Mouse (Mus musculus) adrenal gland, postnatal 25 days (tissue): ENCODE results near the gene Gm3435. TPM values are rescaled to one million over a fixed set of nuclear protein-coding genes. Genes with fewer than 3 reads are reported as not detected.
"Not testable (repeated sequence)": the region's sequence is repeated elsewhere in the genome, so short reads cannot be mapped to it uniquely, and the experiment has no call there.

Experiments used
- DNase-seq: peaks from one replicate; pipeline ENCODE4 v3.0.0; 2021; ENCODE audit warnings: mixed read lengths
- total RNA-seq: library from RNA; stranded (reverse); gene quantifications from 2 replicates; pipeline ENCODE4 v1.2.3, GENCODE M21; 2021

Gene Gm3435
- total RNA-seq, 1 experiment from 2014 or later: 6.3 TPM

DNA sequence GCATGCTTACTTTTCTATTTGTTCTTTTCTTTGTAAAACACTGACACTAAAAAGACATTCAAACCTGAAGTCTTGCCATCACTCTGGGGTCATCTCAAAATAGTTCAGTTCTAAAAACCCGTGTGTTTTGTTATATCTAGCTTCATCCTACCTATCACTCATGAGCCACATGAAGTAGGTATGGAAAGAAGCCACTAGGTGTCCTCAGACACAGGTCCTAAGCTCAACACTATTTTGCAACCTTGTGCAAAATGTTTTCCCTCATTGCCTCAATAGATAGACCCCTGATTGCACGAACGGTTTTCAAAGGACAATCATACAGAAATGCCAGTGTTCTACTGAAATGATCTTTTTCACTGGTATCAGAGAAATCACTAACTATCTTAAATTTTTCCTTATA lies 30.5 kb downstream of the Gm3435 start:
- not testable (repeated sequence) for DNase-seq

DNA sequence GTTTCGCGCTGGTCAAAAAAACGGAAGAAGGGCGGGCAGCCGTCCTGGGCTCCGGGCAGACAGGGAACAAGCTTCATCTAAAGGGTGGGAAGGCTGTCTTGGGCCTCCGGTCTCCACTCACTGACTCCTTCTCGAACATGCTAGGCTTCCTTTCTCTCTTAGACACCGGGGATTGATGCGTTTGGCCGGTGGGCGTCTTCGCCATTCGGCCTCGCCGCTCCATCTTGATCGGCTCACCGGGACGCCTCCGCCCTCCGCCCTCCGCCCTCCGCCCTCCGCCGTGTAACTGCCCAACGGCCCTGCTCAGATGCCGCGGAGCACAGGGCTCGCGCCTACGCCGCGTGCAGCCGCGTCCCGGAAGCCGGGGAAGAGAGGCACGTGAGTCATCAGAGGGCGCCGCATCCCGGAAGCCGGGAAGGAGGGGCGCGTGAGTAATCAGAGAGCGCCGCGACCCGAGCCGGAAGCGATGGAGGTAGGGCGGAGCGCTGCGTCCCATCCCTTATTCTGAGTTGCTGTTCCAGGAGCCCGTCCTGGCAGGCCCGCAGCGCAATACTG lies 31.3 kb downstream of the Gm3435 start, which contains the start of the genes Ermard, Tcte3 and Gm3448:
TSS of gene Ermard (plus strand) at position 34 of the 555 bp plus-strand sequence.
TSS of gene Tcte3 (minus strand) at position 314 of the 555 bp plus-strand sequence.
TSS of gene Gm3448 (minus strand) at position 363 of the 555 bp plus-strand sequence.
- peak; percentile 29 for DNase-seq

DNA sequence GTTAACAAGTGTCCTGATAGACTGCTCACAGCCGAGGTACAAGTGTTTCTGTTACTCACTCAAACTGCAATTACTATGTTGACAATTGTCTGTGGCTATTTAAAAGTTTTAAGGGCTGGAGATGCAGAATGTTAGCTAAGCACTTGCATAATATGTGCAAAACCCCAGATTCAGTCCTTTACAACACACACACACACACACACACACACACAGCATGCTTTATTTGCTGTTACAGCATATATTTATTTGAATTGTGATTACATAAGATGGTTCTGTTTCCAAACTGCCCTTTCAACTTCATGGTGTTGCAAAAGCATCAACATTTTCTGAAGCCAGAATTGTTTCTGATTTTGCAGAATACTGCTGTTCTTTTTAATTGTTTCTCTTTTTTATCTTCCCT lies 40.4 kb downstream of the Gm3435 start:
- DNase-seq: not testable (repeated sequence)

DNA sequence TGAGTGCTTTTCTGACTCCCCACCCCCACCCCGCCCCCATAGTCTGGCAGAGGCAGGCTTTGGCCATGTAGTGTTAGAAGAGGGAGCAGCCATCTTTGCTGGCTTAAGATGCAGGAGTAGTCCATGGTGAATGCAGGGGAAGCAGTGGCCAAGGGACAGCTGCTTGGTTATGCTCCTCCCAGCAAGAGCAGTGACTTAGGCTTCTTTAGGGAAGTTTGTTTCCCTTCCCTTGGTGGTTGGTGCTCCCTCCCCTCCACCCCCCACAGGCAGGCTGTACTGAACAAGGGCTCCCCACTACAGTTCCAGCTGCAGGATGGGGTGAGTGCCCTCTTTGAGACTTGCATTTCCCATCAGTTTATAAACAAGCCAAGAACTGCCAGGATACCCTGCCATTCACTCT lies 42.8 kb downstream of the Gm3435 start:
- DNase-seq: not testable (repeated sequence)

DNA sequence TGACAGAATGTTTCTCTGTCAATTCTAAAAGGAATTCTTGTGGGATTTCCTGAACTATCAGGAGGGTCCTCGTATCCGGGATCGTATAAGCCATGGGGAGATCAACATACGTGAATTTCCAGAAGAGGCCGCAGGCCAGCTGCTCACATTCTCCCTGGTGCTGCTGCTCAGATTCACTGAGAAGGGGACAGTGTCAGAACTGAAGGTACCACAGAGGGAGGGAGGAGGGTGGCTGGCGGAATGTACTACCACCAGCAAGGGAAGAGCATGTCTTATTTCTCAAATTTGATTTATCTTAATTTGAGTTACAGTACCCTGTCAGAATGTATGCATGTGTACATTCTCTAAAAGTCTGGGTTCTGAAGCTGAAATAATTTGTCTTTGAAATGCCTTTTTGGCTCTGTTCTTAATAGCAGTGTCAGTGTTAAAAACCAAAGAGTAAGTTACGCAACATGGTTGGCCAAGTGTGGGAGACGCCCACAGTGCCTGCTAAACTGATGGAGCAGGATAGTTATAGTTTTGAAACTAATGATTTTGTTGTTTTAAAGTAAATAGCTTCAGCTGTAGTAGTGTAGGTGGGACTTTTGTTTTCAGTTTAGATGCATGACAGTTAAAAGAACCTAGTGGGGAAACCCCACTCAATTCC lies 43.3 kb downstream of the Gm3435 start:
- DNase-seq: not testable (repeated sequence)

DNA sequence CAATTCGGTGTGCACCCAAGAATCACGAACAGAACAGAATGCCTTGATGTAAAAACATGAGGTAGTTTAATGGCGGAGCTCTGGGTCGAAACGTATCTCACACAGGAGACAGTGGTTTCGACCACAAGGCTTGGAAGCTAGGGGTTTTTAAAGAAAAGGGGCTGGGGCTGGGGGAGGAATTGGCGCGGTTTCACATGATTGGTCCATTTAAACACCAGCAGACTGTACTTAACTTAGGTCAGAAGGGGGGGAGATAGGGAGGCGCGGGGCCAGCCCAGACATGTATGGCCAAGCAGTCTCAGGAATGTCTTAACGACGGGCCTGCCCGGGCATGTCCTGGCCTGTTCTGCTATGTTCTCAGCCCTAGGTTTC lies 43.8 kb downstream of the Gm3435 start:
- DNase-seq: not testable (repeated sequence)

DNA sequence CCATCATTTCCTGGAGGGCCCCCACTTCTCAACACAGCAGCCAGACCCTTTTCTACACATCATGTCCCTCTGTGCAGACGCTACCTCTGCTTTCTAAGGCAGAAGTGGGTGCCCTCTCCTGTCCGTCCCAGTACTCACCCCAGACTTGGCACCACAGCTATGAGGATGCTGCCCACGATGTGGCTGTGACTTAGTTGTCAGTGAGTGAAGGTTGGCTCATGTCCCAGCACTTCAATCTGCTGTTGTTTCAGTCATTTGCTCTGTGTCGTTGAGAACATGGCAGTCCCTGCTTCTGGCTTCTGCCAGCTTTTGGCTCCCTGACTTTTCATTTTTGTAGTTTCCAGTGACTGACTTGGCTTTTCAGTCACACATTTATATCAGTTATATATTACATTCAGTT lies 45.9 kb downstream of the Gm3435 start:
- no peak for DNase-seq

DNA sequence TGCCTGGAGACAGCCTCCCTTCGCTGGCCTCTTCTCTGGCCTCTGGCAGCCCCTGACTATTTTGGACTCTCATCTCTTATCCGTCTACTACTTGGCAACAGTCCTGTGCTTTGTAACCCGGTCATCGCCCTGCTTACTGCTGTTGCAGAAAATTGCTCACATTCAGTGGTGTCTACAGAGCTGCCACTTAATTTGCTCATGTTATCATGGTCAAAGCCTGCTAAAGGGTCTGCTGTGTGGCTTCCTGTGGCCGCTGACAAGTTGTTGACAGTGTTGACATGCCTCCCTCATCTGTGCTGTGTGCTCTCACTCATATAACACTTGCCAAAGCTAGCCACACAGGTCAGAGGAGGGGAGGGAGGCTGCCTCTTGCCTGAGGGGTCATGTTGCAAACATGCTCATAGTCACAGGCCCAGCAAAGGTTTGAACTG lies 48.2 kb downstream of the Gm3435 start:
- no peak for DNase-seq

DNA sequence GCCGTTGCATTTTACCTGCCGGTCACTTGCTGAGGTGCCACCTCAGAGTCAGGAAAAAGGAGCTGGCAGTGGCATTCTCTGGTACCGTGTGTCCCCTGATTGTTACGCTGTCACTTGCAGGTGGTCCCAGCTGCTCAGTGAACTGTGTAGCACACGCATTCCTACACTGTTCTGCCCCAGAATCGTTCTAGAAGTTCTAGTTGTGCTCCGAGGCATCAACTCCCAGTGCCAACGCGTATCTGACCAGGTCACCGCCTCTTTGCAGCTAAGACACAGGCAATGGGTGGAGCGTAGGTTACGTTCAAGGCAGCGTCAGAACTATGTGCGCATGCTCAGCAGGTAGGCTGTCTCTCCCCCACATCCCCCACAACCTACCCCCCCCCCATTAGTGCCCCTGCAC lies 49.7 kb downstream of the Gm3435 start:
- no peak for DNase-seq

DNA sequence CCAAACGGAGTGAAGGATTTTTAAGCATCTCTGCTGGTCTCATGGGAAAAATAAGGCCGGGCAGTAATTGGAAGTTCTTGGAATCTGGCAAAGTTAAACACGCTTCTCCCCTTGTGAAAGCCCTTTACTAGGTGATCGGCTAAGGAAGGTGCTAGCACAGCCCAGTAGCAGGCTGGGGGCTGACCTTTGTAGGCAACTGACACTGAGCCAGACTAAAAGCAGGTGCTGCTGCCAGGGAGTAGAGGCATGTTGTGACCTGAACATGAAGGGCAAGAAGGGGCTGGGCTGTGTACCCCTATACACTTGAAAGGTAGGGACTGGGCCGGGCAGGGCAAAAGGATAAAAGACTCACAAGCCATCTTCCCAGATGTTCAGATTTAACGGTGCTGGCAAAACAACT lies 50.4 kb downstream of the Gm3435 start:
- DNase-seq: no peak

DNA sequence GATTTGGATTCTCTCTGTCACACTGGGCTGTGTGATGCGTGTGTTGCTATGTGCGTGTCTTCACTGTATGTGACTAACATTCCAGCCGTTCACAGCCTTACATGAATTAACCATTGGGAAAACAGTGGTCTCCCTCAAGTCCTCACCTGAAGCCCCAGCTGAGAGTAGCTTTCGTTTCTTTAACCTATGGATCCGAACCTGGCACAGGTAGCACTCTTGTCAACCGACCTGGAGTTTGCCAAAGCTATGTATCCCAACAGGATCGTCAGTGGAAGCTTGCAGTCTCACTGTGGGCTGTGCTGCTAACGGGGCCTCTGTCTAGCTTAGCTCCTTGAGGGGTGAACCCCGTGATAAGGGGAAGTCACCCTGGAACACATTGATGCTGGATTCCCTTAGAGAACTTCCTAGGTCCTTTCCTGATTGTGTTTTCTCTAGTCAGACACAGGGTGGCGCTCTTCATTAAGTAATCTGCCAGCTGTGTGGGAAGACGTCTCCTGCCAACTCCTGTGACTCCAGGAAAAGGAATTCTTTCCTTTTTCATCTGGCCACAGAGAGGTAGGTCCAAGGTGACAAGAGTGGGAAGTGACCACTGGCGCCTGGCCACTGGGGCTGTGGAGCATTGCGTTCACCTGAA lies 55.5 kb downstream of the Gm3435 start:
- peak; percentile 37 for DNase-seq

DNA sequence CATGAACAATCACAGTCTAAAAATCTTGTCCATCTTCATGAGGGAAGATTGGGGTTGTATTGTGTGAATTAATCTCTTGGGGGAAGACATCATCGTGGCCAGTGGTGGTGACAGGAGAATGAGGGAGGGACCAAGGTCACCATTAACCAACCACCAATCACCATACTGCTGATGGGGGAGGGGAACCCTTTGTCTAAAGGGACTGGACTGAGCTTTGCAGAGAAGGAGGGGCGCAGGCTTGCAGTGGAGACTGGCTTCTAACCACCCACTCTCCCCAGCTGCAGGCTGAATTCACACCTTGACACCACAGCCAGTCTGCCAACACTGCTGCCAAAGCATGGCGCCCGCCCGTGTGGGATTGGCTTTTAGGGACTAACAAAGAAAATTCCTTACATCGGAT lies 56.1 kb downstream of the Gm3435 start:
- DNase-seq: no peak

DNA sequence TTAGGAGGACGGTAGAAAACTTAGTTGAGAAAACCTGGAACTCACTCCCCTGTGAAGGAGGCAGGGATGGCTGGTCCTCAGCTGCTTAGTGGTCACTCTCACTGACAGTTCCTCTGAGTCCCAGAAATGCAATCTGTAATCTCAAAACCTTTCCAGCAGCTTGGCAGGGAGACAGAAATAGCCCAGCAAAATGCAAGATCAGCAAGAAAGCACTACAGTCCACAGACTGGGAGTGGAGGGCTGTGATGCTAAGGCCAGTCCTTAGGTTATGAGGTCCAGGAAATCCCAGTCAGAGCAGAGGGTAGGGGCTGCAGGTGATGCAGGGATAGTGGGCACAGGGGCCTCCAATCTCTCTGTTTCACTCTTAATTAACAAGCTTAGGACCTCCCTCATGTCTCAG lies 56.9 kb downstream of the Gm3435 start:
- no peak for DNase-seq

DNA sequence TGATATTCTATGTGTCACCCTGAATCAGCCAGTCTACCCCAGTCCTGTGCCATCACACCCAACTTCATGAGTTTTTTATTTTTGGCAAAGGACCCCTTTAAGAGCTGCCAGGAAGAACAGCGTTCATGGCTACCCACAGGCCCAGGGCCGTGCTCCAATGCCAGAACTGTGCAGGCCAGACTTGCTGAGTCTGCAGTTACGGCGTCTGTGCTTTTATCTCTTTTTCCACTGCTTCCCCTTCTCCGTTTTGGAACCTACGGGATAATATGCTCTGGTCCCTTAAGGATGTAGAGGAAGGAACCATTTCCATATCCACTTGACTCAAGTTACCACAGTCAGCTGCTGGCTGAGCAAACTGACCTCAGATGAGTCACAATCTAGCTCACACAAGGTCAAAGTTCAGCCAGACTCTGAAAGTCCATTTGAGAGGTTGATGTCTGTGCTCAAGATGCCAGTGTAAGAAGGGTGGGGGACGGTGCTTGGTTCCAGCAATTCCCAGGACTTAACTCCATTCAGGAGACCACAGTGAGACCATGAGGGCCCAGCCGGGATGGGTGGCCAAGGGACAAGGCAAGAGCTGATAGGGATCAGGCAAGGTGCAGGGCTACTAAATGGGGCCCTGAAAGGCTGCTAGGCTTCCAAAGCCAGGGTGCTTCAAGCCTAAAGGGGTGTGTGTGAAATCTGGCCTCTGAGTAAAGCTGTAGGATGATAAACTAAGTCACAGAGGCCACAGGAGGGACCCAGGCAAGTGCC lies 58.2 kb downstream of the Gm3435 start:
- DNase-seq: no peak

DNA sequence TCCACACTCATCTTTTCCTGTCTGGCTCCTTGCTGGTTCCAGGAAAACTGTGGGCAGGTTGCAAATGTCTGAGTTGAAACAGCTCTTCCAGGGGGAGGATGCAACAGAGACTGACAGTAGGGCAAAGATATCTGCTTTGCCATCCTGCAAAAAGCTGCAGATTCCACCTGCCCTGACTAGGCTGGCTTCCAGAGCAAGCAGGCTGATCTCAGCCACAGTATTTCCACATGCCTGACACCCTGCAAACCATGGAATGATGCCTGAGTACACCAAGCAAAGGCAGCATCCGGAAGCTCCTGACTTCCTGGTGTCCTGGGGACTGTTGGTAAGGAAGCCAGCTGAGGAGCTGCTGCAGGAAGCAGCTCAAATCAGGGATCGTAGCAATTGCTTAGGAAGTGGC lies 59.1 kb downstream of the Gm3435 start:
- no peak for DNase-seq

Other genes with a start within 250 kb of the Gm3435 start
- 8.3 and 8.4 TPM in 2 replicates for gene Wdr27, start 67.0 kb upstream of the Gm3435 start, total RNA-seq
- gene 1600012H06Rik, start 67.0 kb upstream of the Gm3435 start, total RNA-seq: 36.5 and 55.1 TPM in 2 replicates
- 70.1 and 76.4 TPM in 2 replicates for gene Phf10, start 48.9 kb upstream of the Gm3435 start, total RNA-seq
- gene 9030025P20Rik, start 31.7 kb upstream of the Gm3435 start, total RNA-seq: 8.7 and 9.6 TPM in 2 replicates
- gene Gm3417, start 31.4 kb upstream of the Gm3435 start, total RNA-seq: not detected in 2 replicates
- 68.0 and 75.4 TPM in 2 replicates for gene Ermard, start 31.0 kb downstream of the Gm3435 start, total RNA-seq
- gene Tcte3, start 31.3 kb downstream of the Gm3435 start, total RNA-seq: 0.85 and 2.8 TPM in 2 replicates
- 7.7 and 9.5 TPM in 2 replicates for gene Gm3448, start 31.4 kb downstream of the Gm3435 start, total RNA-seq